Mouse (Mus musculus) ES-E14 (cell line): ENCODE measurements around the gene Osbpl8.

Source experiments
- HCFC1 ChIP-seq: IDR thresholded peaks from 2 replicates; pipeline ENCODE4 v1.6.1; 2012; ENCODE audit warnings: low read length, inconsistent platforms, borderline replicate concordance; ENCODE audit not compliant: insufficient read depth
- ZC3H11A ChIP-seq: IDR thresholded peaks from 2 replicates; pipeline ENCODE4 v1.6.1; 2012; ENCODE audit warnings: low read depth, mild to moderate bottlenecking, inconsistent platforms, low read length, borderline replicate concordance
- ZNF384 ChIP-seq: IDR thresholded peaks from 2 replicates; pipeline ENCODE4 v1.6.1; 2012; ENCODE audit warnings: low read depth, low read length, inconsistent platforms

- TF ChIP-seq ZC3H11A (no peak), ZNF384 (no peak), HCFC1 (no peak)
Measured at GRCm38 (mm10) chr10:111144371-111144959, 20.1 kb upstream of the Osbpl8 start.
